Mouse (Mus musculus) brain, embryonic 14.5 days (tissue): Measurements from ENCODE around the gene Mmd2.

Experiments used
- CTCF ChIP-seq: fragments of 200-500 bp; IDR thresholded peaks from 2 replicates; pipeline ENCODE4 v1.5.1; 2012; ENCODE audit warnings: inconsistent platforms, mild to moderate bottlenecking, moderate library complexity, borderline replicate concordance; ENCODE audit not compliant: insufficient read depth, insufficient read length; ENCODE audit errors: extremely low read depth
- POLR2A ChIP-seq: fragments of 200-500 bp; IDR thresholded peaks from 2 replicates; pipeline ENCODE4 v1.6.1; 2012; ENCODE audit warnings: mild to moderate bottlenecking, inconsistent platforms, borderline replicate concordance; ENCODE audit not compliant: poor library complexity, insufficient read depth, insufficient read length, severe bottlenecking; ENCODE audit errors: extremely low read depth

DNA sequence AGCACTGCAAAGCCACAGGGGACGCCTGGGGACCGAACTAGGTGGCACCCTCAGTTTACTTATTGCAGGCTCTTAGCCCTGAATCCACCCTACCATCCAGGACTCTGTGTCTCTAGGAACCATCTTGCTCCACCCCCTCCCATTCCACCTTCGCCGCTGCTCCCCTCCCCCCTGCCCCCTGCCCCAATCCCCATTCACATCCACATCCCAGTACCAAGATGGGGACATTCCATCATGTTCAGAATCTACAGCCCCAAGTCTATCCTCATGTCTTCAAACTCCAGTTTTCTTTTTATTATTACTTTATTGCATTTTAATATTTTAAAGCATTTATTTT is 357 bp upstream of the Mmd2 start:
- no peak for TF ChIP-seq POLR2A
- TF ChIP-seq CTCF = no peak
